Mouse (Mus musculus) limb, embryonic 14.5 days (tissue): ENCODE results near the gene Brk1. TPM values are rescaled to one million over a fixed set of nuclear protein-coding genes. Genes with fewer than 3 reads are reported as not detected.

Experiments used
- ATAC-seq: fragments of 200-750 bp; cut with Nextera tagmentation; 2 replicates; pipeline ENCODE4 v1.8.0; 2017; ENCODE audit warnings: low read depth, moderate number of reproducible peaks, moderate TSS enrichment; ENCODE audit not compliant: low FRiP score
- DNase-seq: peaks from one replicate; pipeline ENCODE4 v3.0.0-alpha.2; 2015; ENCODE audit warnings: low spot score
- H3K27ac ChIP-seq: fragments of 300-500 bp; sonication (generic); replicated peaks from 2 replicates; pipeline ENCODE4 v1.5.1; 2014; ENCODE audit warnings: low read depth, mild to moderate bottlenecking, low read length, moderate library complexity, mixed read lengths
- H3K27me3 ChIP-seq: fragments of 300-500 bp; sonication (generic); 2 replicates; pipeline ENCODE4 v1.6.1; 2014; ENCODE audit warnings: low read length, mixed read lengths; ENCODE audit not compliant: control insufficient read depth, insufficient read depth
- H3K36me3 ChIP-seq: fragments of 300-500 bp; sonication (generic); 2 replicates; pipeline ENCODE4 v1.6.1; 2014; ENCODE audit warnings: mild to moderate bottlenecking, low read length, moderate library complexity, mixed read lengths; ENCODE audit not compliant: control insufficient read depth, insufficient read depth
- H3K4me1 ChIP-seq: fragments of 300-500 bp; sonication (generic); 2 replicates; pipeline ENCODE4 v1.6.1; 2014; ENCODE audit warnings: antibody characterized with exemption, low read length, mixed read lengths; ENCODE audit not compliant: control insufficient read depth, insufficient read depth
- H3K4me2 ChIP-seq: fragments of 300-500 bp; sonication (generic); replicated peaks from 2 replicates; pipeline ENCODE4 v1.6.1; 2014; ENCODE audit warnings: low read depth, mild to moderate bottlenecking, low read length, moderate library complexity; ENCODE audit not compliant: severe bottlenecking
- H3K4me3 ChIP-seq: fragments of 300-500 bp; sonication (generic); replicated peaks from 2 replicates; pipeline ENCODE4 v1.5.1; 2014; ENCODE audit warnings: low read length
- H3K9ac ChIP-seq: fragments of 300-500 bp; sonication (generic); 2 replicates; pipeline ENCODE4 v1.6.1; 2014; ENCODE audit warnings: mild to moderate bottlenecking, low read depth, low read length, moderate library complexity; ENCODE audit not compliant: severe bottlenecking
- H3K9me3 ChIP-seq: fragments of 300-500 bp; sonication (generic); 2 replicates; pipeline ENCODE4 v1.6.1; 2016; ENCODE audit warnings: low read length; ENCODE audit not compliant: control insufficient read depth
- POLR2A ChIP-seq: fragments of 200-500 bp; IDR thresholded peaks from 2 replicates; pipeline ENCODE4 v1.8.0; 2012; ENCODE audit warnings: inconsistent platforms, mild to moderate bottlenecking, moderate library complexity, borderline replicate concordance; ENCODE audit not compliant: insufficient read depth, insufficient read length; ENCODE audit errors: extremely low read depth
- WGBS: fragments of 180-500 bp; shearing (Covaris S2); extraction: QIAGEN DNeasy Blood & Tissue Kit; methylation state at CpG from one replicate; pipeline ENCODE4 v1.1.7; 2014; 5-methylcytosine and 5-hydroxymethylcytosine counted together
- polyA plus RNA-seq, 2 experiments: library from polyadenylated mRNA; depleted of rRNA in 1 of 2; stranded (reverse) in 1 of 2; unstranded in 1 of 2; fragments of >200 nt; fragmentation: Nextera tagmentation in 1 of 2; extraction: Ambion mirVana in 1 of 2; gene quantifications; 2 replicates each; pipeline versions ENCODE4 v1.2.1 to v1.2.3; 2012 to 2014

Gene Brk1
- polyA plus RNA-seq, 2 experiments: 211 to 251 TPM

DNA sequence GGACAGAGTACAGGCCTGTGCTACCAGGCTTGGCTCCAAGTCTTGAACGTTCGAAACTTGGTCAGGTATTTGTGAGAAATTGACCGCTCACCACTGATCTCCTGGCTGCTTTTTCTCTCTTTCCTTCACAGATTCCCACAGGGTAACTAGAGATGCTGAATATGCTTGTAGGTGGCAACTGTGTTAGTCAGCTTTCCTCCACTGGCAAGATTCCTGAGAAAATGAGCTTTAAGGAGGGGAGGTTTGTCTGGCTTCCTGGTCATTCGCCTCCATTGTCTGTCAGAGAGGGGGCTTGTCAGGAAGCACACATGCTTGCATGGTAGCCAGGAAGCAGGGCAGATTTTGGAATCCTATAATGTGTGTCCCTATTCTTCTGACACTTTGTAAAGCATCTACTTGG, 21.5 kb upstream of the Brk1 start:
- H3K9ac ChIP-seq: no peak overlapping the region
- ATAC-seq (no peak), DNase-seq (no peak)
- 0 out of 2 replicates have a peak, but pooled peaks cover 9% of the 10 kb centered on the region for H3K36me3 ChIP-seq
- no peak overlapping the region for H3K4me3 ChIP-seq
- H3K9me3 ChIP-seq: no peaks in the 10 kb centered on the region
- WGBS: 88% methylated on average over 4 of the region's 4 CpGs
- no peaks in the 10 kb centered on the region for H3K4me1 ChIP-seq
- H3K27ac ChIP-seq: no peak overlapping the region
- no peaks in the 10 kb centered on the region for H3K27me3 ChIP-seq
- H3K4me2 ChIP-seq: no peak overlapping the region
- TF ChIP-seq POLR2A: no peak

DNA sequence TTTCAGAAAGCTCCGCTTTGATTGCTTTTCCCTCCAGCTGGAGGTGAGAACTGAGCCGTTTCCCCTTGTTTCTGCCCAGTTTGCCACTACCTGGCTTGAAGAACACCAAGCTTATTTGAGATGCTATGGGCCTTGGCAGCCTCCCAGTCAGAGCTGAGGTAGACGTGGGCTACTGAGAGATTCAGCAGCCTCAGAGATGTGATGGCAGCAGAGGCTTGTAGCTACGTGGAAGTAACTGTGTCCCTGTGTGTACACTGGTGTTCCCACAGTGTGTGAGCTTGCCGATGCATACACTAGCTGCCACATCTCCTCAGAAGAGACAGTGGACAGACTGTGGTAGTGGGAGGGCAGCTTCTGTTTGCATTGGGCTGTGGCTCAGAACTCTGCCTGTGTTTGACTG, 19.5 kb upstream of the Brk1 start:
- no peak overlapping the region for H3K9ac ChIP-seq
- no peak for DNase-seq
- TF ChIP-seq POLR2A: no peak
- H3K9me3 ChIP-seq: no peaks in the 10 kb centered on the region
- H3K4me1 ChIP-seq: no peaks in the 10 kb centered on the region
- WGBS: 88% methylated on average over 5 of the region's 5 CpGs
- no peak overlapping the region for H3K4me3 ChIP-seq
- ATAC-seq: no peak
- no peaks in the 10 kb centered on the region for H3K27me3 ChIP-seq
- no peak overlapping the region for H3K4me2 ChIP-seq
- H3K36me3 ChIP-seq: 0 out of 2 replicates have a peak, but pooled peaks cover 9% of the 10 kb centered on the region
- no peak overlapping the region for H3K27ac ChIP-seq

DNA sequence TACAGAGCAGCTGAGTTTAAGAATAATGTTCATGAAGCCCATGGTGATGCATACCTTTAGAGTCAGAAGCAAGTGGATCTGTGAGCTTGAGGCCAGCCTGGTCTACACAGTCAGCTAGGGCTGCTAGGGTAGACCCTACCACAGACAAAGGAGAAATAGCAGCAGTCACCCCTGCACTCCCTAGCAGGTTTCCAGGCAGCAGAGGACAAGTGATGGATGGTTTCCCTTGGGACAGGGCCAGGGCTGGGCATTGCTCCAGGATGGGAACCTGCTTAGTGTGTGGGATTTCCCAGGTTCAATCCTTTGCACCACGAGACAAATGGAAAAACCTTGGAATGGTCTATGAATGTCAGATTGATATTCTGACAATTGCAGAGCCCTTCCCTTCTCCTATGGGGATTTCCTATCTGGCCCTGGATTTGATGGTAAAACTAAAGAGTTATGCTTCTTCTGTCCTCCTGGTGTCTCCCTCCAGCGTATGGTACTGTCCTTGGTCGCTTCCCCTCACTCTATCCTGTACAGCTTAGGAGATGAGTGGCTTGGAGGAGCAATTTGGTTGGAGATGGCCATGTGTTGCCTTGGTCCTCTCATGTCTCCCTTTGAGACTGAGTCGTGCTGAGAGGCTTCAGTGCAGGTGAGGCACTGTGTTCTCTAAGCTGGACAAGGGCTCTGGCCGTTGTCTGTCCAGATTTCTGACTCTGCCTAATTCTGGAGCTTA, 17.9 kb upstream of the Brk1 start:
- Histone ChIP-seq H3K9ac (no peak overlapping the region), H3K4me2 (no peak overlapping the region), H3K27ac (no peak overlapping the region), H3K9me3 (no peaks in the 10 kb centered on the region), H3K27me3 (no peaks in the 10 kb centered on the region), H3K4me3 (no peak overlapping the region), H3K36me3 (0 out of 2 replicates have a peak, but pooled peaks cover 6% of the 10 kb centered on the region), H3K4me1 (no peaks in the 10 kb centered on the region)
- WGBS: 84% methylated on average over 5 of the region's 5 CpGs
- TF ChIP-seq POLR2A: no peak
- DNase-seq: no peak
- no peak for ATAC-seq

DNA sequence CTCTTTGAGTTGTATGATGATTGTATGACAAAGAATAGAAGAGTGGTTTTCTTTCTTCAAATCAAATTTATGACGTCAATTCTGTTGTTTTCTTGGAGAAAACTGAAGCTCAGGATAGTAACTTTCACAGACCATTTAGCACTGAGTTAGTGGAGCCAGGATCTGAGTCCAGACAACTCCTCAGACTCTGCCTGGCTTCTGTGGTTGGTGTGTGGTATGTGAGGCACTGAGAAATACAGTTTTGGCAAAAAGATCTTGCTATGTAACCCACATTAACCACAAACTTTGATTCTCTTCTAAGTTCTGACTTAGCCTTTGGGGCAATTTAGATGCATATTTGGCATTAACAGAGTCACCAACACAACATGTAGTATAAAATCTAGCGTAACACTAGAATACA, 11.9 kb upstream of the Brk1 start:
- DNase-seq (no peak), ATAC-seq (no peak)
- Histone ChIP-seq H3K4me3 (no peak overlapping the region), H3K4me1 (no peaks in the 10 kb centered on the region), H3K27ac (no peak overlapping the region), H3K36me3 (no peaks in the 10 kb centered on the region), H3K9me3 (no peaks in the 10 kb centered on the region), H3K4me2 (no peak overlapping the region), H3K27me3 (no peaks in the 10 kb centered on the region), H3K9ac (no peak overlapping the region)
- no peak for TF ChIP-seq POLR2A
- WGBS: 92% methylated on average over 2 of the region's 2 CpGs

DNA sequence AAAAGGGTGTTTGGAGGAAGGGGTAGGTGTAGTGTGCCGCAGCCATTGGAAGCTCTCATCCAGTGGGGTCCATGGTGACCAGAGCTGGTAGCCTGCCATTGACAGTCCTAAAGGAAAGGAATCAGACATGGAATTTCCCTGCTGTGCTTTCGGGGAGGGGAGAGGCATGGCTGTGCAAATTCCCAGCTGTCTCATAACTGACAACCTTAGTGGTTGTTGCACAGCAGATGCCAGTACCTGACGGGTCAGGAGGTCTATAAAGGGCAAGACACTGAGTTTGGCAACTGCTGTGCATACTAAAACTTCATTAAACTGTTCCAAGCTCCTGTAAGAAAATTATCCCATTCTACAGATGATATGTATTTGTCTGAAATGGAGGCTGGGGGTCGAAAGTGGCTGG, 6.6 kb upstream of the Brk1 start:
- DNase-seq: no peak
- Histone ChIP-seq H3K27ac (no peak overlapping the region), H3K4me1 (no peaks in the 10 kb centered on the region), H3K36me3 (no peaks in the 10 kb centered on the region), H3K4me2 (no peak overlapping the region), H3K9ac (no peak overlapping the region), H3K27me3 (no peaks in the 10 kb centered on the region), H3K9me3 (no peaks in the 10 kb centered on the region), H3K4me3 (no peak overlapping the region)
- 74% methylated on average over 4 of the region's 4 CpGs for WGBS
- ATAC-seq: no peak; the same call in 1 of the 2 replicates
- no peak for TF ChIP-seq POLR2A
